Mouse (Mus musculus): ENCODE results near the gene Ercc6l.

DNA sequence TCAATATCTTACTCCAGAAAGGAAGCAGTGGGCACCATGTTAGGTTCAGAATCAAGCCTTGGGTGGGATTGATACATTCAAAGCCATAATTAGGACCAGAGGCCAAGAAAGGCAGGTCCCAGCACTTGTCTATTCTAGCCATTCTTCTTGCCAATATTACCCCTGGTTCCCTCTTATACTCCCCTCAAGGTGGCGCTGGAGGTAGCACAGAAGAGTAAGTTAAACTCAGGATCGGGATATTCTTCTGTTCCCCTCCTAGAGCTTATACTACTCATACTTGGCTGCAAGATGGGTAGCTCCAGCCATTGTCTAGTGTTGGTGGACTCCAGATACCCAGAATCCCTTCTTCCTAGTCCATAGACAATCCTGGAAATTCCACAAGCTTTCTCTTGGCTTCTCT is 6.2 kb upstream of the Ercc6l start:
- no peak for TF ChIP-seq POLR2A (IDR thresholded peaks at IDR 0.05; ENCODE audit: borderline replicate concordance, control insufficient read depth, low read depth, low read length)
- TF ChIP-seq CTCF (IDR thresholded peaks at IDR 0.05; ENCODE audit: control insufficient read depth, insufficient read depth, low read length): no peak

Measured in bone marrow, adult 2 months (tissue).